Mouse (Mus musculus): ENCODE data around the gene Ly6g6e.

- TF ChIP-seq CTCF (conservative IDR thresholded peaks at IDR 0.05; ENCODE audit: low read length) (no peak), POU5F1 (IDR thresholded peaks at IDR 0.05; ENCODE audit: borderline replicate concordance, low read length) (no peak)
Observed at GRCm38 (mm10) chr17:35092403-35093198, 15.9 kb downstream of the Ly6g6e start.
